Mouse (Mus musculus) kidney, embryonic 15.5 days (tissue): ENCODE measurements around the gene Slc9a3r1. TPM values are rescaled to one million over a fixed set of nuclear protein-coding genes. Genes with fewer than 3 reads are reported as not detected.

Experiments
- ATAC-seq: fragments of 200-750 bp; cut with Nextera tagmentation; replicated peaks from 2 replicates; pipeline ENCODE4 v1.8.0; 2017; ENCODE audit warnings: moderate TSS enrichment; ENCODE audit not compliant: low FRiP score
- H3K27ac ChIP-seq: fragments of 300-500 bp; sonication (generic); 2 replicates; pipeline ENCODE4 v1.5.1; 2015; ENCODE audit warnings: mild to moderate bottlenecking, inconsistent platforms
- H3K27me3 ChIP-seq: fragments of 300-500 bp; sonication (generic); 2 replicates; pipeline ENCODE4 v1.6.1; 2015; ENCODE audit warnings: inconsistent platforms
- H3K36me3 ChIP-seq: fragments of 300-500 bp; sonication (generic); 2 replicates; pipeline ENCODE4 v1.6.1; 2015; ENCODE audit warnings: inconsistent platforms
- H3K4me1 ChIP-seq: fragments of 300-500 bp; sonication (generic); 2 replicates; pipeline ENCODE4 v1.6.1; 2015; ENCODE audit warnings: inconsistent platforms
- H3K4me2 ChIP-seq: fragments of 300-500 bp; sonication (generic); 2 replicates; pipeline ENCODE4 v1.6.1; 2015; ENCODE audit warnings: moderate library complexity, mild to moderate bottlenecking, inconsistent platforms
- H3K4me3 ChIP-seq: fragments of 300-500 bp; sonication (generic); replicated peaks from 2 replicates; pipeline ENCODE4 v1.5.1; 2015; ENCODE audit warnings: mild to moderate bottlenecking, inconsistent platforms
- H3K9ac ChIP-seq: fragments of 300-500 bp; sonication (generic); 2 replicates; pipeline ENCODE4 v1.6.1; 2015; ENCODE audit warnings: mild to moderate bottlenecking, inconsistent platforms
- H3K9me3 ChIP-seq: fragments of 300-500 bp; sonication (generic); replicated peaks from 2 replicates; pipeline ENCODE4 v1.6.1; 2016; ENCODE audit warnings: inconsistent platforms
- WGBS: fragments of 180-500 bp; shearing (Covaris S2); methylation state at CpG from one replicate; pipeline ENCODE4 v1.1.7; 2015; ENCODE audit warnings: mixed read lengths; 5-methylcytosine and 5-hydroxymethylcytosine counted together
- polyA plus RNA-seq: library from polyadenylated mRNA; unstranded; fragments of >200 nt; fragmentation: Nextera tagmentation; extraction: Ambion mirVana; gene quantifications from 2 replicates; pipeline ENCODE4 v1.2.1, GENCODE M21; 2015

Slc9a3r1 gene
- polyA plus RNA-seq, 1 experiment from 2014 or later, result 127 TPM

DNA sequence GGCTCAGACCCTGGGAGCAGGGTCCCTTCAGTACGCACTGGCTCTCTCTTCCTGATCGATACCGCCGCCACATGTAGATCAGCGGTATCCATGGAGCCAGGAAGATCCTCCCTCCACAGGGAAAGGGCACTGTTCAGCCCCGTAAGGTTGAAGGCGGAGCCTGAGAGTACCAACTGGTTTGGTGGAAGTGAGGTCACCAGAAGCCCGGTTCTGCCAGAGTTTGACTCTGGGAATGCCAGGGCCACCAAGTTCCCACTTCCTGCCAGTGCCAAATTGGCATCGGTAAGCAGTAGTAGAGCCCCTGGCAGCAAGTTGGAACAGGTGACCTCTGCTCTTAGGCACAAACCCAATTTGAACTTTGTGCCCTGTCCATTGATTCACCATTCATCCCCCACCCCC, 1.8 kb downstream of the Slc9a3r1 start:
- Histone ChIP-seq H3K27ac (peak overlapping the region; percentile 71), H3K9ac (peak overlapping the region; percentile 64), H3K4me1 (peaks cover 54% of the 10 kb centered on the region), H3K9me3 (no peaks in the 10 kb centered on the region), H3K27me3 (no peaks in the 10 kb centered on the region; the same call in 1 of the 2 replicates), H3K4me3 (peak overlapping the region; percentile 66), H3K36me3 (no peaks in the 10 kb centered on the region), H3K4me2 (peak overlapping the region; percentile 89)
- WGBS, result under 1% methylated on average over 9 of the region's 9 CpGs
- ATAC-seq, result no peak

DNA sequence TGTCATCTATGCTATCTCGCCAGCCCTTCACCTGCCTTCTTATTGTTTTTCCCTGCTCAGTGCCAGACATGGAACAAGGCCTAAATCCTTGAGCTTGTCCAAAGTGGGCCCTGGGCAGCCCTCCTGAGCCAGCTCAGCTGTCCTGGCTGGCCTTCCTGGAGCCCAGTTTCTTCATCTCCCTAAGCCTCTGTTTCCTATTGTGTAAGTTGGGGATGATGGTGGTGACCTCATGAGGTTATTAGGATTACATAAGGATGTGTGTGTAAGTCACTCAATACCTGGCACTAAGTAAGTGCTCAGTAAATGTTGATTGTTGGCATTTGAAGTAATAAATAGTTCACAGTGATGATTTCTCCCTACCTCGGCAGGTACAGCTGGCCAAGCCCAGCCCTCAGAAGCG, 3.6 kb downstream of the Slc9a3r1 start:
- ATAC-seq, result no peak
- no peaks in the 10 kb centered on the region for H3K9me3 ChIP-seq
- H3K4me1 ChIP-seq, result peaks cover 63% of the 10 kb centered on the region
- no peak overlapping the region for H3K4me2 ChIP-seq
- 91% methylated on average over 3 of the region's 3 CpGs for WGBS
- no peaks in the 10 kb centered on the region; the same call in 1 of the 2 replicates for H3K27me3 ChIP-seq
- H3K27ac ChIP-seq, result no peak overlapping the region
- no peak overlapping the region for H3K9ac ChIP-seq
- H3K4me3 ChIP-seq, result no peak overlapping the region
- H3K36me3 ChIP-seq, result no peaks in the 10 kb centered on the region

DNA sequence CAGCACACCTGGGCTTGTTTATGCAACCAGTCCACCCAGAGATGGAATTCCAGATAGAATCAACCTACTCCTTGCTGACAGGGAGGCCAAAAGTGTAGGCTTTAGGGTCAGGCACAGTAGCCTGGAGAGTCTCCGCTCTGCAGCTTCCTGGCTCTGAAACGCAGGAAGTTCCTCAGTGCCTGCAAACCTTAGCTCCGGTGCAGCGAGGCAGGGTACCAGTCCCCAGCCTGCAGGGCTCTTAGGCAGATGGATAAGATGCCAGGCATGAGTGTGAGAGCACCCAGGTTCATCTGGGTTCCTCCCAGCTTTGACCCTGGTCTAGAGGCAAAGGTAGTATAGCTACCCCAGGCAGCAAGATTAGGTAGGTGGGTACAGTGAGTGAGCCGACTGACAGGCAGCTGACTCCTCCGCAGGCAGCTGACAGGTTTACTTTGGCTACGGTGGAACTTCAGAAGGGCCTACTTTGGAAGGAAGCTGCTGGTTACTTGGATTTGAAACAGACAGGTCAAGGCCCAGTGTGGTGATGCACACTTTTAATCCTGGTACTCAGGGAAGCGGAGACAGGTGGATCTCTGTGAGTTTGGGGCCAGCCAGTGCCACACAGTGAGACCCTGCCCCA, 4.6 kb downstream of the Slc9a3r1 start:
- Histone ChIP-seq H3K4me3 (no peak overlapping the region), H3K27me3 (no peaks in the 10 kb centered on the region; the same call in 1 of the 2 replicates), H3K9ac (no peak overlapping the region), H3K4me2 (no peak overlapping the region), H3K9me3 (no peaks in the 10 kb centered on the region), H3K27ac (no peak overlapping the region), H3K4me1 (peaks cover 63% of the 10 kb centered on the region), H3K36me3 (no peaks in the 10 kb centered on the region)
- ATAC-seq, result no peak
- 59% methylated on average over 8 of the region's 8 CpGs for WGBS

DNA sequence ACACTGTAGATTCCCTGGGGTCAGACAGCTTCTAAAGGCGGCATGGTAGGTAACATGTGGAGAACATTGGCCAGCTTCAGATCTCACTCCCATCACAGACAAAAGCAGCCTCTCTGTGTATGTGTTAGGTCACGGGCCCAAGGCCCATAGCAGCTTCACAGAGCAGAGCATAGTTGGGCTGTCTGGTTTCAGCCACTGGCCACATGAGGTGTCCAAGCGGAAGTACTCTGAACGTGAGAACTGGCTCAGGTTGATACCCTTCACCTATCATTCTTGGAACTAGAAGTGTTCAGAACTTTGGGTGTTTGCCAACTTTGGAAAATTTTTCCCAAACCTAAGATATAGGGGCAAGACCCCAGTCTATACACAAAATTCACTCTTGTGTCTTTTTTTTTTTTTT, 6.3 kb downstream of the Slc9a3r1 start:
- peaks cover 72% of the 10 kb centered on the region for H3K4me1 ChIP-seq
- no peaks in the 10 kb centered on the region for H3K9me3 ChIP-seq
- no peaks in the 10 kb centered on the region for H3K36me3 ChIP-seq
- H3K9ac ChIP-seq, result no peak overlapping the region
- H3K4me3 ChIP-seq, result no peak overlapping the region
- H3K4me2 ChIP-seq, result no peak overlapping the region
- WGBS, result 84% methylated on average over 4 of the region's 4 CpGs
- H3K27me3 ChIP-seq, result no peaks in the 10 kb centered on the region; the same call in 1 of the 2 replicates
- ATAC-seq, result no peak
- H3K27ac ChIP-seq, result no peak overlapping the region

DNA sequence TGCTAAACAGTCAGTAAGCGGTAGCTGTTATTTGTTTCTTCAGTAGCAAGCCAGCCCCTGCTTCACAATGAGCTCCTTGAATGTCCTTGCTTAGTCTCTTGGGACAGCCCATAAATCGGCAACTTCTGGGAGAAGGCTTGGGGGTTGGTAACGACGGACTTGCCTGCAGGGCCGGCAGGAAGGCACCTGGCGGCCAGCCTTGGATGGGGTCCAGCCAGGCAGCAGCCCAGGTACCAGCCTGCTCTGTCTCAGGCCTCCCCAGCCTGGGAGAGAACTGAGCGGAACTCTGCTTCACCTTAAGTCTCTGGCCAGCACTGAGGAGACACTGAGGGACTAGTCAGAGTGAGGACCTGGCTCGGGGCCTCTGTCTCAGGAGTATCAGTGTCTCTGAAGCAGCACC, 8.0 kb downstream of the Slc9a3r1 start:
- Histone ChIP-seq H3K9me3 (no peaks in the 10 kb centered on the region), H3K27ac (peak overlapping the region; percentile 34; the same call in 1 of the 2 replicates), H3K36me3 (no peaks in the 10 kb centered on the region), H3K27me3 (no peaks in the 10 kb centered on the region), H3K4me3 (no peak overlapping the region), H3K4me1 (peaks cover 72% of the 10 kb centered on the region), H3K4me2 (no peak overlapping the region), H3K9ac (no peak overlapping the region)
- 36% methylated on average over 8 of the region's 8 CpGs for WGBS
- ATAC-seq, result no peak

DNA sequence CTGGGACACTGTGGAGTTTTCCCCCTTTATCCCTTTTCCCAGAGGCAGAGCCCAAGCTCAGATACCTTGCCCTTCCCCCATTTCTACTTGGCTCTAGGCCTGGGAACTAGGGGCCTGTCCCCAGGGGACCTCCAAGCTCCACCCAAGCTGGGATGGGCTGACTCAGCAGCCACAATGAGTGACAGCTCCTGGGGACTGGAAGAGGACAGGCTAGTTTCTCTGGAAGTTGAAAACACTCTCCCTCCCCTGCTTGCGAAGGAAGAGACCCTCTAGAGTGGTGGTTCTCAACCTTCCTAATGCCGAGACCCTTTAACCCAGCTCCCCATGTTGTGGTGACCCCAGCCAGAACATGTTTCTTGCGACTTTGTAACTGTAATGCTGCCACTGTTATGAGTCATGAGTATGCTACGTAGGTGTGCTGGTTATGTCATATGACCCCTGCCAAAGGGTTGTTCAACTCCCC, 9.7 kb downstream of the Slc9a3r1 start:
- H3K9ac ChIP-seq, result no peak overlapping the region
- no peaks in the 10 kb centered on the region for H3K9me3 ChIP-seq
- H3K27me3 ChIP-seq, result no peaks in the 10 kb centered on the region
- peak overlapping the region; percentile 36; the same call in 1 of the 2 replicates for H3K4me2 ChIP-seq
- peaks cover 77% of the 10 kb centered on the region for H3K4me1 ChIP-seq
- H3K36me3 ChIP-seq, result no peaks in the 10 kb centered on the region
- peak; percentile 23; the same call in 1 of the 2 replicates for ATAC-seq
- H3K4me3 ChIP-seq, result no peak overlapping the region
- H3K27ac ChIP-seq, result peak overlapping the region; percentile 84
- 35% methylated on average over 4 of the region's 4 CpGs for WGBS

DNA sequence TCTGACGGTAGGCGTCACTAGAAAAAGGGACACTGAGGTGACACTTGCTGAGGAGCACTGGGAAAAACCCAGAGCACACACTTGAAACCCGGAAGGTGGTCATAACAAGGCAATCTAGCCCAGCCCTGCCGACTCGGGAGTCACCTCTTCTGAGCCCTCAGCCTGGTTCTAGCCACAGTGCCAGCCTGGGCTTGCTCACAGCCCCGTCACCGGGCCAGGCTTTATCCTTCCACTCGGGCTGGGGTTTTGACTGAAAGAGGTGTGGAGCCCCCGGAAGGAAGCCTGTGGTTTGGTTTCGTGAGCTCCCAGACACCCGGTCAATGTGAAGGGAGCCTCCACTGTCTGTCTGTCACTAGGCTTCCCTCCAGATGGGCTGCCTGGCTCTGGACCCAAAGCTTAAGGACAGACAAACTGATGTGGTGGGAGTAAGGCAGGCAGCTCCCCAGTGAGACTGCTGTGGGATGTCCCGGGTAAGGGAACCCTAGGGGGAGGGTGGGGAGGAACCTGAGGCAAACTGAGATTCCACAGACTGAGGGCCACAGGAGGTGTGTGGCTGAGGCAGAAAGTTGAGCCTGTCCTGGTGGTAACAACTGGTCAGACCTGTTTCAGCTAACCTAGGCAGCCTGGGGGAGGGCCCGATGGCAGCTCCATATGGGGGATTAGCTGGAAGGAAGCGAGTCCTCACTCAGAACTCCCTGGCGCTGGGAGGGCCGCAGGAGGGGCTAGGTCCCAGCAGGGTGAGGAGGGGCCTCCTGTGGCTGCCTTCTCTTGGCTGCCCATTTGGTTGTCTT, 10.6 kb downstream of the Slc9a3r1 start:
- Histone ChIP-seq H3K4me3 (no peak overlapping the region), H3K9ac (0 out of 2 replicates have a peak overlapping the region, but pooled peaks have one; percentile 21), H3K4me1 (peaks cover 83% of the 10 kb centered on the region), H3K9me3 (no peaks in the 10 kb centered on the region), H3K4me2 (peak overlapping the region; percentile 36), H3K36me3 (0 out of 2 replicates have a peak, but pooled peaks cover 2% of the 10 kb centered on the region), H3K27ac (peak overlapping the region; percentile 84), H3K27me3 (no peaks in the 10 kb centered on the region)
- 19% methylated on average over 16 of the region's 16 CpGs for WGBS
- peak; percentile 12; the same call in 1 of the 2 replicates for ATAC-seq

DNA sequence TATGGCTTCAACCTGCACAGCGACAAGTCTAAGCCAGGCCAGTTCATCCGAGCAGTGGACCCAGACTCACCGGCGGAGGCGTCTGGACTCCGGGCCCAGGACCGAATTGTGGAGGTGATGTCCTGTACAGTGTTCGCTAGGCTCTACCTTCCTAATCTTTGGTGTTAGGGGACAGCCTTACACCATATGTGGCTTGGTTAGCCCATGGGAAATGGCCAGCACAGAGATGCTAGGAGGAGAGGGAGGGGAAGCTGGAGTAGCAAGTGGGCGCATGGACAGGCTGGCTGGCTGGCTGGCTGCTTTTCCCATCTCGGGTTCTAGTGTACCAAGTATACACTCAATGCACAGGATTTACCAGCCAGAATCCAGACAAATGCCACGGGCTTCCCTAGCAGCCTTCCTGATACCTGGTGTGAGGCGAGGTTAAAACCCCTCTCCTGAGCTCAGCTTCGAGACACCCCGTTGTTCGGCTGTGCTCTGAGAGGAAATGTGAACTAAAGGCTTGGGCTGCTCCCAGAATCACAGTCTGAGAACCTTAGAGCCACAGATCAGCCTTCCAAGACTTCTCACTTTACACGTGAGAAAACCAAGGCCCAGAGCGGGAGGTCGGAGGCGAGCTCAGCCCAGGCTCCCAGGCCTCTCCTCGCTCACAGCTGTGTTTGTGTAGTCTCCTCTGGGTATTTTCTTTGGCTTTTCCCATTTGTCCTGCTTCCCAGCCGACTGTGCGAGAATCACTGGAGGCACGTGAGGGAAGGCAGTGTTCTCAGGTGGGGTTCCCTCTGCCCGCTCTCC, 13.5 kb downstream of the Slc9a3r1 start:
- ATAC-seq, result no peak
- peaks cover 82% of the 10 kb centered on the region for H3K4me1 ChIP-seq

DNA sequence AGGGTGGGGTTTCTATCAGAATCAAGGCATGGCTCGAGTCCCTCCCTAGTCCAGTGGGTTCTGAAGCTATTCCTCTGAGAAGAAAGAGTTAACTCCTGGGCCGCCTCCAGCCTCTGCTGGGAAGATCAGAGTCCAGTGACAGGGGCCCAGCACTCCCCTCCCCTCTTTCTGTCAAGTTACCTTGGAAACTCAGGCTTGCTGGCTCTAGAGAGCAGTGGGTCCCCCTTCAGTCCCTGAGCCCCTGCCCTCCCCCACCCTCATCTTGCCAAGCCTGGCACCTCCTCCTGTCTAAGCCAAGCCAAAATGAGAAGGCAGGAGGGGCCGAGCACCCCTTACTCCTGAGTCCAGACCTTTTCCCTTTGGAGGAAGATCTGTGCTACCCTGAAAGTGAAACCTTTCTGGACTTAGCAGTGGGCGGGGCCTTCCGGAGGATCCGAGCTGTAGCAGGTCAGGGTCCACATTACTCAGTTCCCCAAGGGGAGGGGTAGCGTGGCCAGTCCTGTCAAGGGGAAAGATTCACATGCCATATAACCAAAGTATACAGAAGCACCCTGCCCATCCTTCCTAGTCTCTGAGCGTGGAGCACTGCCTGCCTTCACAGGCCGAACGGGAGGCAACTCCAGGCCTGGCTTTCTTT, 14.5 kb downstream of the Slc9a3r1 start:
- H3K9ac ChIP-seq, result 0 out of 2 replicates have a peak overlapping the region, but pooled peaks have one; percentile 31
- no peaks in the 10 kb centered on the region for H3K9me3 ChIP-seq
- peak; percentile 50 for ATAC-seq

More for the DNA sequence above, 13.5 kb downstream of the Slc9a3r1 start:
- no peak overlapping the region for H3K4me3 ChIP-seq
- H3K27ac ChIP-seq, result peak overlapping the region; percentile 82
- H3K27me3 ChIP-seq, result no peaks in the 10 kb centered on the region
- H3K36me3 ChIP-seq, result peaks cover 31% of the 10 kb centered on the region
- H3K9ac ChIP-seq, result no peak overlapping the region
- H3K4me2 ChIP-seq, result peak overlapping the region; percentile 48
- 52% methylated on average over 24 of the region's 24 CpGs for WGBS
- no peaks in the 10 kb centered on the region for H3K9me3 ChIP-seq

DNA sequence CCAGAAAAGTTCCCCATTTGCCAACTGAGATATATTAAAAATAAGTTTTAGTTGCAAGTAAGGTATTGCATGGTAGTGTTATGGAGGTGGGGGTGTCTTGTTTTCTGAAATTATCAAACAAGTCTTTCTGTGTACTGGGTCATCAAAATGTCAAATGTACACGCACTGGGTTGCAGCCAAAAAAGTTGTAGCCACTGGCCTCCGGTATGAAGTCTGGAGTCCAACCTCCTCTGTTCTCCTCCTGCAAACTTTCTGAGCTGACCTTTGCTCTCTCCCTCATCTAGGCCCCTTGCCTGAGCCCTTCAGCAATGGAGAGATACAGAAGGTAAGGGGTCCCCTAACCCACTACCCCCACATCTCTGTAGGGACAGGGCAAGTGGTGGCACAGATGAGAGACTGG, 15.6 kb downstream of the Slc9a3r1 start:
- H3K9me3 ChIP-seq, result no peaks in the 10 kb centered on the region
- H3K4me3 ChIP-seq, result no peak overlapping the region
- WGBS, result 67% methylated on average over 2 of the region's 2 CpGs
- no peaks in the 10 kb centered on the region for H3K27me3 ChIP-seq
- no peak for ATAC-seq
- H3K36me3 ChIP-seq, result peaks cover 34% of the 10 kb centered on the region
- no peak overlapping the region for H3K4me2 ChIP-seq
- H3K9ac ChIP-seq, result no peak overlapping the region
- H3K27ac ChIP-seq, result peak overlapping the region; percentile 82; the same call in 1 of the 2 replicates
- H3K4me1 ChIP-seq, result peaks cover 63% of the 10 kb centered on the region

More for the DNA sequence above, 14.5 kb downstream of the Slc9a3r1 start:
- H3K4me1 ChIP-seq, result peaks cover 74% of the 10 kb centered on the region
- 0 out of 2 replicates have a peak overlapping the region, but pooled peaks have one; percentile 12 for H3K4me3 ChIP-seq
- H3K36me3 ChIP-seq, result peaks cover 34% of the 10 kb centered on the region
- peak overlapping the region; percentile 82 for H3K27ac ChIP-seq
- H3K4me2 ChIP-seq, result peak overlapping the region; percentile 48
- no peaks in the 10 kb centered on the region for H3K27me3 ChIP-seq
- 26% methylated on average over 10 of the region's 10 CpGs for WGBS

DNA sequence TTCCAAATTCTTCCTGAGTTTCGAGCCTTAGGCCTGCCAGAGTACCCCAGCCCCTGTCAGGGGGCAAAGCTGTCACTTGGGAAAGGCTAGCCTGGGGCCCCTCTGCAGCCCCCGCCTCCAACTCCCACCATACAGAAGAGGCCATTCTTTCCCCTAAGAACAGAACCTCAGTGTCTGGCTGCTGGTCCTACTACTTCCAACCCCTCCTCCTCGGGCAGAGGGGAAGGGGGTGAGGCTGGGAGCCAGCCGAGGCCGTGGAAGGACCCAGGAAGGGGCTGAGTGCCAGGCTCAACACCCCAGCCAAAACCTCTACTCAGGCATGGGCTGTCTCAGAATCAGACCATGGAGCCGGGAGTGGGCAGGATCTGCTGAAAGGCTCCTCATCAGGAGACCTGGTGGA, 16.1 kb downstream of the Slc9a3r1 start:
- WGBS, result 78% methylated on average over 6 of the region's 6 CpGs
- Histone ChIP-seq H3K36me3 (peaks cover 34% of the 10 kb centered on the region), H3K4me2 (no peak overlapping the region), H3K4me1 (peaks cover 59% of the 10 kb centered on the region), H3K27me3 (no peaks in the 10 kb centered on the region), H3K27ac (no peak overlapping the region), H3K9ac (no peak overlapping the region), H3K9me3 (no peaks in the 10 kb centered on the region), H3K4me3 (no peak overlapping the region)
- ATAC-seq, result no peak
